Mouse (Mus musculus) fibroblast of lung, adult 2 months (primary cell): ENCODE data around the gene Itm2c.

ENCODE experiments used
- DNase-seq: peaks from one replicate; pipeline ENCODE4 v3.0.0-alpha.2; 2011; ENCODE audit warnings: low read depth

Itm2c gene

DNA sequence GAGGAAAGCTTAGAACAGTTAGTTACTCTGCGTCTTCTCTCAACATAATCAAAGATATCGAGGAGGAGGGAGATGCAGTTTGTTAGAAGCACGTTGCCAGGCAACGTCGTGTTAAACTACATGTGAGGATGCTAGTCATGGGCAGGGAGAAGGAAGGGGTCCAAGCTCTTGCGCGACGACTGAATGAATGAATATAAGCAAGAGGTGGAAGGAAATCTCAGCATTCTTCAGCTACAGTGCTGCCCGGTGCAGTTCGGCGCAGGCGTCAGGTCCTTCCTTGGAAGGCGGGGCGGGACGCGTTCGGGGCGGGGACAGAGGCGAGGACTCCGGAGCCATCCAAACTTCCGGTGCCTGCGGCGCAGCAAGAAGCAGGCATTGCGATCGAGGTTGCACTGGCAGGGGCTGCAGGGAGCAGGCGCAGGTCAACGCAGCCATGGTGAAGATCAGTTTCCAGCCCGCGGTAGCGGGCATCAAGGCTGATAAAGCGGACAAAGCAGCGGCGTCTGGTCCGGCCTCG lies at the start of gene Itm2c:
Gene Itm2c (plus strand): TSS at position 51 of the 517 bp plus-strand sequence.
- peak; percentile 51 for DNase-seq

GRCm38 (mm10) chr1:85844981-85845380 lies 49.1 kb upstream of the Itm2c start:
- DNase-seq, result no peak

DNA sequence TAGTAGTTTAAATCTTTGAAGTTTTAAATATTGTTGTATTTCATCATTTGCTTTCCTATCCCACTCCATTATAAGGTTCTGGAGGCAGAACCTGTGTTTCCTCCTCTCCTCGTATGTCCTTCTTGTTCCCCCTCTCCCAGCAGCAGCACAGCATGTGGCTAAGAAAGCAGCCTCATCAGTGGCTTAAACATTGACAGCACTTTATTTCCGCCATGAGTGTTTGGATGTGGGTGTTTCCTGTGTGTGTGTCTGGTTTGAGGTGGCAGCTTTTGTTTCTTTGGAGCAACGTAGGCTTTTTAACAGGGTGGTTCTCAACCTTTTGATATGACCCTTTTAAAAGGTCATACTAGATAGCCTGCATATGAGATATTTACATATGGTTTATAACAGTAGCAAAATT lies 48.6 kb upstream of the Itm2c start:
- DNase-seq, result no peak

DNA sequence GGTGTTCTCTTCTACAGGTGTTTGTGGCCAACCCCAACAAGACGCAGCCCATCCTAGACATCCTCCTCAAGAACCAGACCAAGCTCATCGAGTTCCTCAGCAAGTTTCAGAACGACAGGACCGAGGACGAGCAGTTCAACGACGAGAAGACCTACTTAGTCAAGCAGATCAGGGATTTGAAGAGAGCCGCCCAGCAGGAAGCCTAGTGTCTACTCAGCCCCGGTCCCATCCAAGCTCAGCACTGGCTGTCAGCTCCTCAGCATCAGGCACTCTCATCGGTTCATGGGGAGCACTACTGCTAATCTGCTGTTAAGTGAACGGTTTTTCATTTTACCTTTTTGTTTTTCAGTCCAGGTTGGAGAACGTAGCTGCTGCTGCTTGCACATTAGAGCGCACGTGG lies 45.1 kb upstream of the Itm2c start:
- no peak for DNase-seq

GRCm38 (mm10) chr1:85850851-85851250 lies 43.2 kb upstream of the Itm2c start:
- no peak for DNase-seq

DNA sequence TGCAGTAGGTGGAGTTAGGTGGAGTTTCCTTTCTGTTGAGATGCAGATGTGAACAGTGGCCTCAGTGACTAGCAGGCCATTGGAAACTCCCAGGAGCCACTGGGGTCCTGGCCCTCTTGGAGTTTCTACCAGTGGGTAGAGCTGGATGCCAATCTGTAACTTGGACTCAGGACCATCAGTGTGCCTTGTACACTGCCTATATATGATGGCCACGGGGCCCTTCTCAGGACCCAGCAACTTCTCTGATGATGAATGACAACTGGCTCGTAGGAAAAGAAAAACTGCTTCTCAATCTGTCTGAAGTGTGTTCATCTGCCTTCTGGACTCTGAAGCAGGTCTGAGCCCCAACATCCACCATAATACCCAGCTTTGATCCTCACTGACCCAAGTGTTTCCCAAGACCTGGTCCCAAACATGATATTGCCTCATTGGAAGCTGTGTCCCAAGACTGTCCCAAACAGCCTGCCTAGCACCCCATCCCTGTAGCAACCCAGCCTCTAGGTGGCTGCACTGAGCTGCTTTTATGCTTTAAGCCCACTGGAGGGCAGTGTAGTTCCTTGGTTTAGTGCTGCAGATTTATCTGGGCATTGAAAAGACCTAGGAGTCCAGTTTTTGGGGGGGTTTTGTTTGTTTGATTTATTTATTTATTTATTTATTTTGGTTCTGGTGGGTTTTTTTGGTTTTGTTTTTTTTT lies 40.9 kb upstream of the Itm2c start:
- peak; percentile 35 for DNase-seq

GRCm38 (mm10) chr1:85853865-85854264 lies 40.2 kb upstream of the Itm2c start:
- DNase-seq, result no peak

DNA sequence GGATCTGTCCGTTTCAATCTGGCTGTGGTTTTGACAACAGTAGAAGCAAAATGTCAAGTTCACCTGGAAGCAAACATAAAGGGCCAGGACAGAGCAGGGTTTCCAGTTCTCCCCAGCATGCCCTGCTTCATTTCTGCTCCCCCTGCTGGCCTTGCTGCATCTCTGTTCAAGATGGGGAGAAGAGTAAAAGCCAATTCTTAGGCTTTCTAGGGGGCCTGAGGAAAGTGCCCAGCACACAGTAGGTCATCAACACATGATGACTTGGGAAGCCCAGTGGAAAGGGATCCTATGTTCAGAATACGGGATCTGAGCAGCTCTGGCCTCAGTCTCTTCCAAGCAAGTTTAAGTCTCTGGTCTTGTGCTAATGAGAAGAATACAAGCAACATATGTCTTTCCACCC lies 39.6 kb upstream of the Itm2c start:
- DNase-seq, result no peak

GRCm38 (mm10) chr1:85856266-85856665 lies 37.8 kb upstream of the Itm2c start:
- DNase-seq, result no peak

DNA sequence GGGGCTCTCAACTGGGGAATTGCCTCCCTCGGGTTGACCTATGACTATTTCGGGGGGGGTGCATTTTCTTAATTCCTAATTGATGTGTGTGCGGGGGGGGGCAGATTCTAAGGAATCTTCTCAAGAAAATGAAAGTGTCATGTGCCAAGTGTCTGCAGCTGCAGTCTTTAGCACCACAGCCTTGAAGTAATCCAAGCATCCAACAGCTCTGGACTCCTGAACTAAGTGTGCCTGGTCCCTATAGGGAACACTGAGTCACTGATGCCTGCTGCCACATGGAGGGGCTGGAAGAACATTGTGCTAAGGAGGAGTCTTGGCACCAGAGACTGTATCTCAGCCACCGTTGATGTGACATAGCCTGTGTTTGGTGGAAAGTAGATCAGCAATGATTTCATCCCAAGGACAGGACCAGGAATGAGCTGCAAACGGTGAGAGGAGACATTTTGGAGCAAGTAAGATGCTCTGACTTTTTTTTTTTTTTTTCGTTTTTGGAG lies 36.8 kb upstream of the Itm2c start:
- DNase-seq, result no peak

- no peak for DNase-seq
Observed at GRCm38 (mm10) chr1:85864383-85864782, 29.7 kb upstream of the Itm2c start.

- DNase-seq, result no peak
Observed at GRCm38 (mm10) chr1:85870001-85870400, 24.1 kb upstream of the Itm2c start.

DNA sequence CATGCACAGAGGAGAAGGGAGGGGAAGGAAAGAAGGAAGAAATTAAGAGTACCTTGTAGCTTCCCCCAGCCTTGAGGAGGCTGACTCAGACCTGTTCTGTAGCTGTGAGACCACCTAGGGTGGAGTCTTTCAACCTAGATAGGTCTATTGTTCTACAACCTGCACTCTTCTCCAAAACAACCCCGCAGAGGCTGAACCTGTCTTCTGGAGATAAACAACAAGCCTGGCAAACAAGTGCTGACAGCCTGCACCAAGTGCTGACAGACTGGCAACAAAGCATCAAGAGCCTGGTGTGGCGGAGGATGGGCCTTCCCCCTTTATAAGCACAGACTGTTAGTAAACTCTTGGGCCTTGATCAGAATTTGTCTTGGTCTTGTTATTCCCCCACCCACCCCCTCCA lies 23.5 kb upstream of the Itm2c start:
- DNase-seq, result no peak

DNA sequence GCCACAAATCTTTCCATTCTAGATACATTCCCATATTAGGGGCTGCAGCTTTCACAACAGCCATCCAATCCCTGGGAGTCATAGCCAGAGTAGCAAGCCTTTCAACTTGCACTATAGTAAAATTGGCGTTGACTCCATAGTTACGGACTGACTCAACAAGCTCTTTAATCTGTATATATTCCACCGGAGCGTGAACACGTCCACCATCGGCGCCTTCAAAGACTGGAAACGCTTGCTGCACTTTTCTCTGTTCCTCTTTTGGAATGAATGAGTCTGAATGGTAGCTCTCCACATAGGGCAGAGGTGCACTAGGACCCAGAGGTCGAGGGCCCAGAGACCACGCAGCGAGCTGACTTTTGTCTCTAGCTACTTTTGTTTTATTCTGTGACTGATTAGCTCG lies 12.1 kb upstream of the Itm2c start:
- DNase-seq, result no peak

- DNase-seq, result no peak
Observed at GRCm38 (mm10) chr1:85887221-85887620, 6.9 kb upstream of the Itm2c start.

GRCm38 (mm10) chr1:85894748-85895360 lies 773 bp downstream of the Itm2c start:
- no peak for DNase-seq

GRCm38 (mm10) chr1:85895391-85895837 lies 1.3 kb downstream of the Itm2c start:
- DNase-seq, result peak; percentile 40

DNA sequence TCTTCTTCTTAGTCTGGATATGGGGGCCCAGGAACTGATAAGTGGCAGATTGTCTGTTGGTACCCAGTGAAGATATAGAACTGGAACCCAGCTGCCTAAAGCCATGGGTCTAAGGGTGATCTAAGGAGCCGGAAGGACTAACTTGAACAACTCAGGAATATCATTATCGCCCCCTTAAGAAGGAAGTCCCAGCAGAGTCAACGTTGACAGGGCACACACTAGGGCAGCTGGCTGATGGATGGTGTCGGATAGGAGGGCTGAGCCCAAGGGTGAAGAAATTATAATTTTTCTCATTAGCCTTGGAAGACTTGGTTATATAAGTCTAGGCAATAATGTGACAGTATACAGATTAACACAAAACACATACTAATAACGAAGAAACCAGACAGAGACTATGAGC lies 2.0 kb downstream of the Itm2c start:
- no peak for DNase-seq

DNA sequence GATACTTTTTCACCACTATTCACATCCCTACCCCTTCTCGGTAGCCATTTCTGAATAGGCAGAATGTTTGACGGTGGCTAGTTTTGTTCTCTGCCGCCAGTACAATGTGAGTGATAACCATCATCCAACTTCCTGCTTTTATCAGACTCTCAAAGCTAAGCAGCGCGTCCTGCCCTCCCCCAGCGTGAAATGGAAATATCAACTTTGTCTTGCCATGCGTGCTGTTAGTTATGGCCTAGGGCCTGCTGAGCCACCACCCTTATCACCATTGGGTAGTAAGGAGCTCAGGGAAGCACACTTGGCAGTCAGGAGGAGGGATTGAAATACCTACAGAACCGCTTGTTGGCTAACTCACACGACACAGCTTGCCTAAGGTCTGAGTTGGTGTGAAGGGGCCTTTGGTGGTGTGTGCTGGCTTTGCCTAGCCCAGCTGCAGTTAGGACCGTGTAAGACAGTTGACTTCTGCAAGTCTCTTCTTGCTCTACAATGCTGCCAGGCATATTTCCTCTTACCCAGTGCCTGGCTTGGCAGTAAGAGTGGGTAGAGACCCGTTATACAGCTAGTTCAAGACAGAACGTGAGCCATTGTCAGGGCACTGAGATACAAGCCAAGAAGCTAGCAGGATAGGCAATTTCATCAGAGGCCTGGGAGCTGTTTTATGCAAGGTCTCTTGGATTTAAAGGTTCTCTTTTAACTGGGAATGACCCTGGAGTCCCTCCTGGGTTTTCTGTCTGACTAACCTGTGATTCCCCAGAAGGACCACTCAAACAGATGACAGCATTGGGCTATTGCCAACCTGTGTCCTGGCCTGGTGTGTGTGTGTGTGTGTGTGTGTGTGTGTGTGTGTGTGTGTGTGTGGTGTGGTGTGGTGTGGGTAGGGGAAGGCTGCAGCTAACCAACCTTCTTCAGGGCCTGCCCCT lies 3.0 kb downstream of the Itm2c start:
- DNase-seq, result no peak

GRCm38 (mm10) chr1:85897901-85898760 lies 4.0 kb downstream of the Itm2c start:
- no peak for DNase-seq

GRCm38 (mm10) chr1:85898761-85899387 lies 4.8 kb downstream of the Itm2c start:
- no peak for DNase-seq
